Mouse (Mus musculus) bone marrow, adult 2 months (tissue): ENCODE measurements at regions not wholly inside any gene's neighbourhood (a gene's known extent, or its start where the extent isn't known, plus 50 kb on each side); places are given as distances from the start of the nearest gene placed in this dataset.

Experiments
- H3K27ac ChIP-seq: fragments of 200-500 bp; 2 replicates; pipeline ENCODE4 v1.5.1; 2012; ENCODE audit warnings: low read depth, mild to moderate bottlenecking, control low read depth, inconsistent platforms, low read length; ENCODE audit not compliant: control insufficient read depth, poor library complexity, insufficient read depth
- H3K4me1 ChIP-seq: fragments of 200-500 bp; 2 replicates; pipeline ENCODE4 v1.6.1; 2011; ENCODE audit warnings: low read length; ENCODE audit not compliant: control insufficient read depth, insufficient read depth
- H3K4me3 ChIP-seq: fragments of 200-500 bp; replicated peaks from 2 replicates; pipeline ENCODE3; 2011; ENCODE audit warnings: mild to moderate bottlenecking, low read depth, low read length, control low read depth; ENCODE audit not compliant: control insufficient read depth
- CTCF ChIP-seq: fragments of 200-500 bp; IDR thresholded peaks from 2 replicates; pipeline ENCODE4 v1.5.1; 2011; ENCODE audit warnings: low read length, control low read depth; ENCODE audit not compliant: control insufficient read depth, insufficient read depth
- POLR2A ChIP-seq: fragments of 200-500 bp; IDR thresholded peaks from 2 replicates; pipeline ENCODE4 v1.6.1; 2011; ENCODE audit warnings: low read depth, mild to moderate bottlenecking, control low read depth, low read length, borderline replicate concordance; ENCODE audit not compliant: control insufficient read depth
- WGBS: fragments of 180-500 bp; shearing (Covaris S2); methylation state at CpG from one replicate; pipeline ENCODE4 v1.1.7; 2018; 5-methylcytosine and 5-hydroxymethylcytosine counted together

- H3K4me1 ChIP-seq: no peaks in the 10 kb centered on the region
- no peak overlapping the region for H3K4me3 ChIP-seq
- no peak overlapping the region for H3K27ac ChIP-seq
- TF ChIP-seq CTCF (no peak), POLR2A (no peak)
- WGBS: 85% methylated on average over 10 of the region's 10 CpGs
These were observed 309.0 kb downstream of the Tshz3 start for GRCm38 (mm10) chr7:37006921-37007320.

GRCm38 (mm10) chr7:37011180-37011754 is 313.3 kb downstream of the Tshz3 start:
- Histone ChIP-seq H3K27ac (no peak overlapping the region), H3K4me1 (no peaks in the 10 kb centered on the region), H3K4me3 (no peak overlapping the region)
- 47% methylated on average over 6 of the region's 6 CpGs for WGBS
- TF ChIP-seq POLR2A (no peak), CTCF (no peak)

DNA sequence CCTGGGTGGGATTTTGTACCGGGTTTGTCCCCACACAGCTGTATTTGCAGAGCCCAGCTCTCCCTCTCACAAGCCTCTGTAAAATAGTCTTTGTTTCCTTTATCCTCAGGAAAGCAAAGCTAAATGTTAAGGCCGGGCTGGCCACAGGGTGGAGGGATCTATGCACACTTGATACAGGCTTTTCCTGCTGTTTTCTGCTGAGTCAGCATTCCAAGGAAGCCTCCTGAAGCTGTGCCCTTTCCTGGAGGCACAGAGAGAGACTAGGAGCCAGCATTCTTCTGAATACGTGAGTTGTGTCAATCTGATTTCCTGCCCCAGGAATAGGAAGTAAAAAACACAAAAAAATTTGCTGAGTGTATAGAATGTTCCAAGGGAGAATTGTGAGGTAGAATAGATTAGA is 322.2 kb downstream of the Tshz3 start:
- Histone ChIP-seq H3K4me3 (no peak overlapping the region), H3K4me1 (no peaks in the 10 kb centered on the region), H3K27ac (no peak overlapping the region)
- 29% methylated on average over 3 of the region's 3 CpGs for WGBS
- no peak for TF ChIP-seq CTCF
- TF ChIP-seq POLR2A: no peak

DNA sequence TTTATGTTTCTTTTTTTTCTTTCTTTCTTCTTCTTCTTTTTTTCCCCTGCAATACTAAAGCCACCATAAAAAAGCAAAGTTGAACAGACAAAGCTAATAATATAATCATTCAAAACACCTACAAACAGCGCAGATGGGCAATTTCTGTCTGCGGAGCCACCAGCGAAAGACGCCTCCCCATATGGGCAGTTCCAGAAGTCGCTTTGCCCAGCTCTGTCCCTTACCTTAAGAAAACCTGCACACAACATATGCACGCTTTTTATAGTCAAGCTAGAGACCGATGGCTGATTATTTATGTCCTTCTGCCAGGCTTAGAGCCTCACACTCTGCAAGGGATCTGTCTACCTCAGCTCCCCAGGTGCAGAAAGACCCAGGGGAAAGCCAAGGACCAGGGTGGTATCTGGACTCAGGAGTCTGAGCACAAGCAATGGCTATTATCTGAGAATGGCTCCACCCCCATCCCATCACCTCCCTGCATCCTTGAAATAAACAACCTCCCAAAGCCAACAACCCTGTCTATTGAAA is 326.6 kb downstream of the Tshz3 start:
- TF ChIP-seq CTCF (no peak), POLR2A (no peak)
- WGBS: 80% methylated on average over 7 of the region's 7 CpGs
- no peak overlapping the region for H3K4me3 ChIP-seq

GRCm38 (mm10) chr7:37064582-37065458 is 366.9 kb downstream of the Tshz3 start:
- no peak overlapping the region for H3K27ac ChIP-seq
- TF ChIP-seq CTCF (no peak), POLR2A (no peak)
- H3K4me1 ChIP-seq: no peaks in the 10 kb centered on the region
- 65% methylated on average over 8 of the region's 8 CpGs for WGBS
- no peak overlapping the region for H3K4me3 ChIP-seq

More for the DNA sequence above, 326.6 kb downstream of the Tshz3 start:
- Histone ChIP-seq H3K27ac (no peak overlapping the region), H3K4me1 (no peaks in the 10 kb centered on the region)

- TF ChIP-seq POLR2A: no peak
- no peak for TF ChIP-seq CTCF
- Histone ChIP-seq H3K4me3 (no peak overlapping the region), H3K27ac (no peak overlapping the region), H3K4me1 (no peaks in the 10 kb centered on the region)
- 62% methylated on average over 6 of the region's 6 CpGs for WGBS
These were observed 379.8 kb downstream of the Tshz3 start for GRCm38 (mm10) chr7:37077698-37078097.

- no peaks in the 10 kb centered on the region for H3K4me1 ChIP-seq
- no peak overlapping the region for H3K4me3 ChIP-seq
- no peak for TF ChIP-seq POLR2A
- TF ChIP-seq CTCF: no peak
- no peak overlapping the region for H3K27ac ChIP-seq
- 54% methylated on average over 7 of the region's 7 CpGs for WGBS
These were observed 380.2 kb downstream of the Tshz3 start for GRCm38 (mm10) chr7:37078140-37078539.

DNA sequence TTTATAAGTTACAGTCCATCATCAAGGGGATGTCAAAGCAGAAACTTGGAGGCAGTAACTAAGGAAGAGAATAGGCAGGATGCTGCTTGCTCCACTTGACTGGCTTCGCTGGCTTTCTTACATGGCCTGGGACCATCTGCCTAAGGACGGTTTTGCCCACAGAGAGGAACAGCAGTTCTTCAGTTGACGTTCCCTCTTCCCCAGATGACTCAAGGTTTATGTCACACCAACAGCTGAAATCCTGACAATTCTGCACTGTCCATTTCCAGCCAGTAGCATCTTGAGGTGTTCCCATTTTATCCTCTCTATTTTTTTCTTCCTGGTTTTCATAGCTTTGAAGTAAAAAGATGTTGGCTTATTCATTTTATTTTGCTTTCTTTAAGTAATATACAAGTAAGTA is 391.8 kb downstream of the Tshz3 start:
- TF ChIP-seq CTCF (no peak), POLR2A (no peak)
- Histone ChIP-seq H3K27ac (no peak overlapping the region), H3K4me1 (no peaks in the 10 kb centered on the region), H3K4me3 (no peak overlapping the region)
- WGBS: 75% methylated on average over 3 of the region's 3 CpGs

GRCm38 (mm10) chr7:37092572-37092971 is 394.7 kb downstream of the Tshz3 start:
- H3K27ac ChIP-seq: no peak overlapping the region
- WGBS: 61% methylated on average over 6 of the region's 6 CpGs
- no peak for TF ChIP-seq POLR2A
- no peak for TF ChIP-seq CTCF
- no peaks in the 10 kb centered on the region for H3K4me1 ChIP-seq
- H3K4me3 ChIP-seq: no peak overlapping the region
